Mouse (Mus musculus): Measurements from ENCODE around the gene AU022252. TPM values are rescaled to one million over a fixed set of nuclear protein-coding genes. Genes with fewer than 3 reads are reported as not detected.

Gene AU022252
- polyA plus RNA-seq, 1 experiment, result 4.3 TPM

DNA sequence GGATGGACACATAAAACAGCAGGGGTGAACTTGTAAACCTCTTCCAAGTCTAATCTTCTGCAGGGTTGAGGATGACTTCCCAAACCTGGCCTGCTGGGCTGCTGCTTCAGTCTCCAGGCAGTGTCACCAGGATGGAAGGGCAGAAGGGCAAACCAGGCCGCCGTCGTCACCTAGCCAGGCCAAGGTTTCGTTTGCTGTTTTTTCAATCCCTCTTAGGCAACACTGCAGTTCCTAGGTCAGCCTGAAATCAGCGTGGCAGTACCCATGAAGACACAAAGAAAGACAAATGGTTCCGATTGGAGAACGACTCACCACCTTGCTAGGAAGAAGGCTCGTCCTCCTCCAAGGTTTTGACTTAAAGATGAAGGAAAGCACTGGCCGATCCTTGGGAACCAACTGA is 6.8 kb downstream of the AU022252 start:
- no peaks in the 10 kb centered on the region for H3K4me1 ChIP-seq (ENCODE audit: control insufficient read depth, insufficient read depth, insufficient read length, low read length)
- H3K27ac ChIP-seq (replicated peaks; ENCODE audit: low read depth, low read length), result no peak overlapping the region
- H3K4me3 ChIP-seq (ENCODE audit: insufficient read depth, low read depth, low read length), result no peak overlapping the region

DNA sequence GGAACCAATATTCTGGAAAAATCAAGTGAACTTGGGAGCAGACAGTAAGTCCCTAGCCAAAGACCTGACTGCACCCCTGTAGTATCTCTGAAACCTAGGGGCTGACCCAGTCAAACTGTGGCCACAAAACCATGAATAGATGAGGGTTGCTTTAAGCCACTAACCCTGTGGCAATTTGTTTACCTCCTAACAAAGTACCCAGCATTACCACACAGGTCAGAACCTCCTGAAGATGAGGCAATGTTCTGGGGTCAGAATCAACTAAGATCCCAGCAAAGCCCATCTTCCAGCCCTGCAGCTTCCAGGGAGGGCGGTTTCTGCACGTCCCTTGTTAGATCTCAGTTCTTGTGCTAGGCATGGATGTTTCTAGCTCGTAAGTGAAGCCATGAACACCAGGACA is 8.0 kb downstream of the AU022252 start:
- no peak overlapping the region for H3K27ac ChIP-seq (replicated peaks; ENCODE audit: low read depth, low read length)
- H3K4me3 ChIP-seq (ENCODE audit: insufficient read depth, low read depth, low read length), result no peak overlapping the region
- no peaks in the 10 kb centered on the region for H3K4me1 ChIP-seq (ENCODE audit: control insufficient read depth, insufficient read depth, insufficient read length, low read length)

DNA sequence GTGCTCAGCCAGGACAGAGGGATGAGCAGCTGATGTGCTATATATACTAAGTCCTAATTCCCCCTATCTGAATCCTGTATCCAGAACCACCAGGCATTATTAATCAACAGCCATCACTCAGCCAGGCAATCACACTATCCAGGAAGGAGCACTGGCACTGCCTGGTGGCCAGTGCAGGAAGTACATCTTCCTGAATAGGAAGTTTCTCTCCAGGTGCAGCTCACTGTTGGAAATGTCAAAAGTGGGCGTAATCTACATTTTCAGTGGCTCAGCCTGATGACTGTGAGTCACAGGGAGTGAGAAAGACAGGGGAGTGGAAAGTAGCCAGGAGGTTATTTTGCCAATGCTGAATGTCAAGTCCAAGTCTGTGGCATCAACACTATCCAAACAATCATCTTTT is 8.8 kb downstream of the AU022252 start:
- H3K27ac ChIP-seq (replicated peaks; ENCODE audit: low read depth, low read length), result no peak overlapping the region
- no peak overlapping the region for H3K4me3 ChIP-seq (ENCODE audit: insufficient read depth, low read depth, low read length)
- no peaks in the 10 kb centered on the region for H3K4me1 ChIP-seq (ENCODE audit: control insufficient read depth, insufficient read depth, insufficient read length, low read length)

DNA sequence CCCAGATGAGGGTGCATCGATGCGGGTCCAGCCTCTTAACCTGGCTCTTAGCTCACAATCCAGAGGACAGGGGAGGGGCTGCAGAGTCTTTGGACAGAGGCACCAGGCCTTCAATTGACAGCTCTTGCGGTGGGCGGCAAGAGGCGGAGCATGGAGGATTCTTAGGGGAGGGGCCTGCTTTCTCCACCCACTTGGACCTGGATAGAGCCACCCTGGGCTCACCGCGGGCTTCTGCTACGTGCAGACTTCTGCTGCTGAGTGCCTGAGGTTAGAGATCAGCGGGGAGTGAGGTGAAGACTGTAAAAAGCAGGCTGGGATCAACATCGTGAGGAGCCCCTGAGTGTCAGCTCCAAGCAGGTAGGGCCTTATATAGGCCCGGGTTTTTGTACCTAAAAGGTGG is 14.3 kb downstream of the AU022252 start, which contains the start of gene Tmem269:
TSS of gene Tmem269 (minus strand) at position 49 of the 400 bp plus-strand sequence.
- H3K4me3 ChIP-seq (ENCODE audit: insufficient read depth, low read depth, low read length), result no peak within 1 kb of the TSS
- no peaks in the 10 kb centered on the region for H3K4me1 ChIP-seq (ENCODE audit: control insufficient read depth, insufficient read depth, insufficient read length, low read length)

DNA sequence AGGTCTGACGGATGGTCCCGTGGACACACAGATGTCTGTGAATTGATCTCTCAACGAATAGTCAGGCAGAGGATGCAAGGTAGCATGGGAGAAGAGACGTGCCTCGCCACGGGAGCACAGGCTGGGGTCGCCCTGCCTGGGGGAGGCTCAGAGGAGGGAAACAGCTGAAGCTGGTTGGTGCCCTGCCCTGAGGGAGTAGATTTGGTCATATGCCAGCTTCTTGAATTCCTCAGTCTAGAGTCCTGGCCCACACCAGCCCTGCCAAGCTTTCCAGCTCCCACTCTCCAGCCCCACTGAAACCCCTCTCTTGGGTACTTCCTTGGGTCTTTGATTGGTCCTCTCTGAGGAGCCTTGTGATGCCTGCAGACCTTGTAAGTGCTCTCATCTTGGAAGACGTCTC is 15.8 kb downstream of the AU022252 start:
- Histone ChIP-seq H3K27ac (replicated peaks; ENCODE audit: low read depth, low read length) (no peak overlapping the region), H3K4me3 (ENCODE audit: insufficient read depth, low read depth, low read length) (no peak overlapping the region), H3K4me1 (ENCODE audit: control insufficient read depth, insufficient read depth, insufficient read length, low read length) (no peaks in the 10 kb centered on the region)

More for the DNA sequence above, 14.3 kb downstream of the AU022252 start, which contains the start of gene Tmem269:
- no peak within 1 kb of the TSS for H3K27ac ChIP-seq (replicated peaks; ENCODE audit: low read depth, low read length)

DNA sequence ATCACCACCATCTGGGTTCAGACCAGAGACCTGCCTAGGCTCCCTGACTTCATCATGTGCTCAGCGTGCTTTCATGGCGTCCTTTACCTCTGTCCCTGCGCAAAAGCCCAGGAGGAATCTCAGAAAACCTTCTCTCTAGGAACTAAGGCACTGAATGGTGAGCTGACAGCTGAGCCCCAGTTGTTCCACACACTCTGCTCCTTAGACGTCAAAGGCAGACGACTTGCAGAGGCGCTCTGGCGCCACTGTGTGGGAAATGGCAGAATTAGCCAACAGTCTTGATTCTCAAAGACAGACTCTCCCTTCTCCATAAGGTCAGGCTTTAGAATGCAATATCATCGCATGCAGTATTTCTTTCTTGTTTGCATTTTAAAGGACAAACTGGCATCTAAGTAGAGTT is 27.8 kb downstream of the AU022252 start:
- H3K27ac ChIP-seq (replicated peaks; ENCODE audit: low read depth, low read length), result no peak overlapping the region
- no peaks in the 10 kb centered on the region for H3K4me1 ChIP-seq (ENCODE audit: control insufficient read depth, insufficient read depth, insufficient read length, low read length)
- H3K4me3 ChIP-seq (ENCODE audit: insufficient read depth, low read depth, low read length), result no peak overlapping the region

DNA sequence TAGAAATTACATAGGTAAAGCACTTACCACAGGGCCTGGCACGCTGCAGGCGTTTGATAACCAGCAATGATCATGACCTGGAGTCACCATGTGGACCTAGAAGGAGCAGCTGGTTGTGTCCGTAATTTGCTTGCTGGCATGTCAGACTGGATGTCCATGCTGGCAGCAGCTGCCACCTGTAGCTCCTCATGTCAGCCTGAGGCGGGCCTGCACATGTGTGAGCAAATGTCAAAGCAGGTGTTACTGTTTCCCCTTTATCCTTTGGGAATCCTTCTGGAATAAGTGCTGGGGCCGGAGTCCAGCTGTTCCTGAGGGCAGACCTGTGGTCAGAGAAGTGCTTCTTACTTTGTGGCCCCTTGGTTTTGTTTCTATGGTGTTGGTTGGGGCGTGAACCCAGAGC is 34.4 kb downstream of the AU022252 start:
- Histone ChIP-seq H3K4me3 (ENCODE audit: insufficient read depth, low read depth, low read length) (no peak overlapping the region), H3K27ac (replicated peaks; ENCODE audit: low read depth, low read length) (no peak overlapping the region), H3K4me1 (ENCODE audit: control insufficient read depth, insufficient read depth, insufficient read length, low read length) (no peaks in the 10 kb centered on the region)

DNA sequence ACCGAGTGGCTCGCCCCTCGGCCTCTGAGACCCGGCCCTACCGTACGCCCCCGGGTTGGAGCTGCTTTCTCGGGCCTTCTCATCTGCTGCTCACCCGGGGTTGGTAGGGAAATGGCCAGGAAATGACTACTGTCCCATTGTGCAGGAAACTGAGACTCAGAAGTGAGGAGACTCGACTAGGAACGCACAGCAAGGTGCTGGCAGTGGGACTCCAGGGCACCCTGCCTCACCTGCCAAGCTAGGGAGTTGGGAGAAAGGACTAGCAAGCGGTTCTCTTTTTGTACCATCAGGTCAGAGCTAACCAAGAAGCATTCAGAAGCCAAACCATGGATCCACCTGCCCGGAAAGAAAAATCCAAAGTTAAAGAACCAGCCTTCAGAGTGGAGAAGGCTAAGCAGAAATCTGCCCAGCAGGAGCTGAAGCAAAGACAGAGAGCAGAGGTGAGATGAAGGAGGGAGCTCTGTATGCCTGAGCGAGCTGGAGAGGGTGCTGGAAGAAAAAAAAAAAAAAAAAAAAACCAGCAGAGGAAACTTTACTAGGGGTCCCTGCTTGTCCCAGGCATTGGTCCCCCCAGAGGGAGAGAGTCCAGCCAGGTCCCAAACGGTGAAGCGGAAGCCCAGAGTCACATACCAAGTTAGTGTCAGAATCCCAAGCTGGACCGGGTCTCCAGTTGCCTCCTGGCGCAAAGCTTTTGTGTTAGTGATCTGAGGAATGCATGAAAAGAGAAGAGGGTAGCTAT is 36.8 kb downstream of the AU022252 start:
- Histone ChIP-seq H3K4me1 (ENCODE audit: control insufficient read depth, insufficient read depth, insufficient read length, low read length) (no peaks in the 10 kb centered on the region), H3K4me3 (ENCODE audit: insufficient read depth, low read depth, low read length) (peak overlapping the region; percentile 75), H3K27ac (replicated peaks; ENCODE audit: low read depth, low read length) (no peak overlapping the region)

DNA sequence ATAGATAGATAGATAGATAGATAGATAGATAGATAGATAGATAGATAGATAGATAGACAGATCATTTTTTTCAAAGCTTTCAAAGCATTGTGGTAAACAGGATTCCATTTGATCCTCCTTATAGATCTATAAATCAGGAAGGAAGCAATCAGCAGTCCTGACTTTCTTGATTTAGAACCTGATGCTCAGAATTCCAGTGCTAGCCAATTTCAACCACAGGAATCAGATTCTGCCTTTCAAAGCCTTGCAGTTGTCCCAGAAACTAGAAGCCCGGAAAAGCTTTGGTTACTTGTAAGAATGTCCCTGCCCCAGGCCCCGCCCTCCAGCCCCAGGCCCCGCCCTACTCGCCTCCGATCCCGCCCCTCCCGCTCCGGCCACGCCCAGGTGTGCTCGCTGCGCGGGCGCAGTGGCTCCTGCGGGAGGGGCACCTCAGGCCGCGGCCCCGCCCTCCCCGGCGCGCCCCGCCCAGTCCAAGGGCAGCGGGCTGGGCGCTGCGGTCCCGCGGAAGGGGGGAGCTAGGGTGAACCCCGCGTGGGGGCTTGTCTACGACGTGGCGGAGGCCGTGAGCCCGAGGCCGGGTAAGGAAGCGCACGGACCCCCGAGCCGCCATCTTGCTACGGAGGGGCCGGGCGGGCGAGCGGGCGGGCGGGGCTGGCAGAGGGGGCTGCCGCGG is 37.5 kb downstream of the AU022252 start, which contains the start of gene Svbp:
TSS of gene Svbp (plus strand) at position 398 of the 673 bp plus-strand sequence.
- H3K4me1 ChIP-seq (ENCODE audit: control insufficient read depth, insufficient read depth, insufficient read length, low read length), result no peaks in the 10 kb centered on the region
- peak within 1 kb of the TSS; percentile 75 for H3K4me3 ChIP-seq (ENCODE audit: insufficient read depth, low read depth, low read length)
- no peak within 1 kb of the TSS for H3K27ac ChIP-seq (replicated peaks; ENCODE audit: low read depth, low read length)

DNA sequence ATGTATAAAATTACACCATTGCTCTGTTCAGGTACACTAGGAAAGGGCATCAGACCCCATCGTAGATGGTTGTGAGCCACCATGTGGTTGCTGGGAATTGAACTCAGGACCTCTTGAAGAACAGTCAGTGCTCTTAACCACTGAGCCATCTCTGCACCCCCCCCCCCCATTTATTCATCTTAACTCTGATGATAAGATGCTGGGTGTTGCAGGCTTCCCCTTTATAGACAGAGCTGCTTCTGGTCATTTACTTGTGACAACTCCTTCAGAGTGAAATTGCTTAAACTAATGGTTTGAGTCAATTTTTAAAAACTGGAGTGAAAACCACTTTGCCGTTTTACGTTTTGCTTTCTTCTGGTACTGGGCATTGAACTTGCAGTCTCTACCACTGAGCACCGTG is 39.8 kb downstream of the AU022252 start:
- H3K27ac ChIP-seq (replicated peaks; ENCODE audit: low read depth, low read length), result no peak overlapping the region
- H3K4me3 ChIP-seq (ENCODE audit: insufficient read depth, low read depth, low read length), result no peak overlapping the region
- no peaks in the 10 kb centered on the region for H3K4me1 ChIP-seq (ENCODE audit: control insufficient read depth, insufficient read depth, insufficient read length, low read length)

DNA sequence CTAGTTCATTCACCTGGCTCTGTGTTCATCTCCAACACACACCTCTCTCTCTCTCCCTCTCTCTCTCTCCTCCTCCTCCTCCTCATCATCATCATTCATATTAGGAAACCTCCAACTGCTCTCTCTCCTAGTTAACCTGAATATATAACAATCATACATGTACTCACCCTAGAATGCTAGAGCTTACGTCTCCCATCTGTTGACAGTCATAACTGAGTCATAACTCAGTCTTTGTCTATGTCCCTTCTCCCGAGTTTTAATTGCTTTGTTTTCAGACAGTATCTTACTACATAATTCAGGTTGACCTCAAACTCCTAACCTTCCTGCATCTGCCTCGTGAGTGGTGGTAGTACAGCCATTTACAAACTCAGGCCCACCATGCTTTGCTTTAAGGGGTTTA is 41.2 kb downstream of the AU022252 start:
- H3K4me1 ChIP-seq (ENCODE audit: control insufficient read depth, insufficient read depth, insufficient read length, low read length), result no peaks in the 10 kb centered on the region
- H3K4me3 ChIP-seq (ENCODE audit: insufficient read depth, low read depth, low read length), result no peak overlapping the region
- no peak overlapping the region for H3K27ac ChIP-seq (replicated peaks; ENCODE audit: low read depth, low read length)

DNA sequence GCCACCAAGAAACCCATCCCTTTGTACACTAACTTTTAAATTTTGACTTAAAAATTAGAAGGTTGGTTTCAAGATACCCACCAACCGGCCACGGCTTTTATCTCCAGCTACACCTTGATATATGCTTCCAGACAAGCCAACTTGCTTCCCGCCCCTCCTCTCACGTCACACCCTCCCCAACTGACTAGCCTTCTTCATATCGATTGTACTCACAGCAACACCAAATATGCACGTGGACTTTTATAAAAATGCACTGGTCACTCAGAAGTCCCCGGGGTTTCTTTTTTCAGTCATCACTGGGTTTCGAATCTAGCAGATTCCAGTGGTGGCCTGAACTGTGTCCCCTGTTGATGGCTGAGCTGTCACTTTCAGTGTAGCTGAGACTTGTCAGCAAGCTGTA is 41.9 kb downstream of the AU022252 start:
- Histone ChIP-seq H3K4me1 (ENCODE audit: control insufficient read depth, insufficient read depth, insufficient read length, low read length) (no peaks in the 10 kb centered on the region), H3K27ac (replicated peaks; ENCODE audit: low read depth, low read length) (no peak overlapping the region), H3K4me3 (ENCODE audit: insufficient read depth, low read depth, low read length) (no peak overlapping the region)

DNA sequence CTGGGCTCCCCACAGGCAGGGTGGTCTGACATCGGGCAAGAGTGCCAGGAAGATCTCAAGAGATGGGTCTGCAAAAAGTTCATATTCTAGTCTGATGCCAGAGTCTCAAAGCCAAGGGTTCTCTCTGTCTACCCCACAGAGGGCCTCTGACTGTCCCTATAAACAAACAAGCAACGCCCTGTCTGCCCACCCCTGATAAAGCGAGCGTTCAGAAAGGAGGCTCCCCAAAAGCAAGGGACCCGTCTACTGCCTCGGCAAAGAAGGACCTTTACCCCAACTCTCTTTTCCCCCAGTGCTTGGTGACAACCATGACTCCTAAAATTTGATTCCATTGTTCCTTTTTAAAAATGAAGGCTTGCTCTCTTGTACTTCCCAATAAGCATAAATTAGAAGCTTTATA is 42.6 kb downstream of the AU022252 start, which contains the start of gene Ermap:
TSS of gene Ermap (minus strand) at position 148 of the 400 bp plus-strand sequence.
- no peaks in the 10 kb centered on the region for H3K4me1 ChIP-seq (ENCODE audit: control insufficient read depth, insufficient read depth, insufficient read length, low read length)
- H3K27ac ChIP-seq (replicated peaks; ENCODE audit: low read depth, low read length), result no peak within 1 kb of the TSS
- no peak within 1 kb of the TSS for H3K4me3 ChIP-seq (ENCODE audit: insufficient read depth, low read depth, low read length)

DNA sequence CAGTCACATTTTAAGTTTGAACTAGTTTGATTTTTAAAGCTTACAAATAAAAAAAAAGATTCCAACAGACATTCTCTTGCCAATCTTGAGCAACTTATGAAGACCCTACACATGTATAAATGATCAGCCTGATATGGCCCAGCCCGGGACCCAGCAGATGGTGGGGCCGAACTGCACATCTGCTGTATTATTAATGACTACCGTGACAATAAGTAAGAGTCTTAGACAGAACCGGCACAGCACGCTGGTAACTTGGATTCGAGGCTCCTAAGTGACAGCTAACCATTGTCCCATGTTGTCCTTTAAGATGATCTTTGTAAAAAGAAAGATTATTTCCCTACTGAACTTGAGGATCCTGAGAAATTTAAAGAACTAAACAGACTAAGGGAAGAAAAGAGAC is 43.1 kb downstream of the AU022252 start:
- Histone ChIP-seq H3K4me3 (ENCODE audit: insufficient read depth, low read depth, low read length) (no peak overlapping the region), H3K4me1 (ENCODE audit: control insufficient read depth, insufficient read depth, insufficient read length, low read length) (no peaks in the 10 kb centered on the region), H3K27ac (replicated peaks; ENCODE audit: low read depth, low read length) (no peak overlapping the region)

DNA sequence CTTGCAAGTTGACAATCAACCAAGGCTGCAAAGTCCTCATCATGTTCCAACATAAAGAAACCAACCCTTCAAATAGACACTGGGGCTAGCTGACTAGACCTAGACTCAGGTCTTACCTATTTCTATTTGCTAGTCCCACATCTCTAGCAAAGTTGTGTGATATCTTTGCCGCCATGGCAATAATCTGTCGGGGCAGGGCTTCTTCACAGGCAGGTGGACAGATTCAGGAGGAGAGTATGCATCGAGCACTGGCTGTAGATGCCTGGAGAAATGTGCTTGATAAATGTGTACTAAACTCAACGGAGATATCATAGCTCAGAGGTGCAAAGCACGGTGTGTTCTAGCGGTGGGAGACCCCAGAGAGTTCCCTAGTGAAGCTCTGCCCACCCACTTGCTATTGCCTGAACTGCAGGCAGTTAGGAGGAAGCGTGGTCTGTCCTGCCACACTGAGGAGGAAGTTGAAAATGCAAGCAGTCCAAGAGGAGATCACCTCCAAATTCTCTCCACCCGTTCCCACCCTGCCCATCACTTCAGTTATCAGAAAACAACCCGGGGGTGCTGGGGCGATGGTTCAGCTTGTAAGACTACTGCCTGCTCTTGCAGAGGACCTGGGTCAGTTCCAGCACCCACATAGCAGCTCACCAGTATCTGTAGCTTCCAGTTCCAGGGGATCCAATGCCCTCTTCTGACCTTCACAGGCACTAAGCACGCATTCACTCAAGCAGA is 44.3 kb downstream of the AU022252 start:
- Histone ChIP-seq H3K4me1 (ENCODE audit: control insufficient read depth, insufficient read depth, insufficient read length, low read length) (no peaks in the 10 kb centered on the region), H3K27ac (replicated peaks; ENCODE audit: low read depth, low read length) (no peak overlapping the region), H3K4me3 (ENCODE audit: insufficient read depth, low read depth, low read length) (no peak overlapping the region)

Data from brown adipose tissue, adult 24 weeks (tissue).